Mouse (Mus musculus) gastrocnemius, postnatal 14 days (tissue): ENCODE measurements around the gene Eme1. TPM values are rescaled to one million over a fixed set of nuclear protein-coding genes. Genes with fewer than 3 reads are reported as not detected.
"Not testable (repeated sequence)": the region's sequence is repeated elsewhere in the genome, so short reads cannot be mapped to it uniquely, and the experiment has no call there.

Experiments
- DNase-seq: peaks from one replicate; pipeline ENCODE4 v3.0.0; 2021; ENCODE audit warnings: mixed read lengths
- intact Hi-C: fragments of 180-260 bp; cut with DNase I; formaldehyde crosslinking; loops from one replicate; pipeline ENCODE4 v1.15.1; 2025; ENCODE audit warnings: low total_unique reads
- long read RNA-seq, 2 experiments: library from polyadenylated mRNA; stranded (forward); transcript quantifications; one replicate each; pipeline ENCODE4 v2.0.0; 2021
- total RNA-seq, 2 experiments: library from RNA; stranded (reverse); gene quantifications; 2 replicates each; pipeline ENCODE4 v1.2.3; 2021

The Eme1 gene
- under 1 TPM; 0.90 to 0.91 TPM for total RNA-seq
- long read RNA-seq, experiment 1, partial matches to known transcripts, result 0 of 3 reads
- long read RNA-seq, experiment 1, other reads (novel, unspliced or antisense), result 3 of 3 reads
- long read RNA-seq, experiment 2, partial matches to known transcripts, result 0 of 2 reads
- long read RNA-seq, experiment 2, other reads (novel, unspliced or antisense), result 2 of 2 reads

- intact Hi-C loops, result no loop called here
Measured at GRCm38 (mm10) chr11:94653663-94654436, at the start of gene Eme1, which contains the start of gene Mrpl27. Gene Eme1, minus strand, starts transcription at chr11:94653964. Gene Mrpl27, plus strand, starts transcription at chr11:94653767.

GRCm38 (mm10) chr11:94702216-94702610 is 48.4 kb upstream of the Eme1 start:
- intact Hi-C loops, result no loop called here
- no peak for DNase-seq

More at GRCm38 (mm10) chr11:94653663-94654436, at the start of gene Eme1, which contains the start of gene Mrpl27:
- DNase-seq, result peak; percentile 82

- intact Hi-C loops, result no loop called here
- DNase-seq, result no peak
Measured at GRCm38 (mm10) chr11:94701401-94702215, 47.8 kb upstream of the Eme1 start.

GRCm38 (mm10) chr11:94699399-94699798 is 45.6 kb upstream of the Eme1 start:
- intact Hi-C loops, result no loop called here
- no peak for DNase-seq

- no peak for DNase-seq
- intact Hi-C loops, result no loop called here
Measured at GRCm38 (mm10) chr11:94697703-94698464, 44.1 kb upstream of the Eme1 start.

GRCm38 (mm10) chr11:94697140-94697539 is 43.4 kb upstream of the Eme1 start:
- DNase-seq, result no peak

GRCm38 (mm10) chr11:94695508-94695907 is 41.7 kb upstream of the Eme1 start:
- intact Hi-C loops, result no loop called here
- no peak for DNase-seq

More at GRCm38 (mm10) chr11:94697140-94697539, 43.4 kb upstream of the Eme1 start:
- intact Hi-C loops, result no loop called here

GRCm38 (mm10) chr11:94692502-94692901 is 38.7 kb upstream of the Eme1 start:
- intact Hi-C loops, DNase-seq: not testable (repeated sequence)

GRCm38 (mm10) chr11:94687178-94687577 is 33.4 kb upstream of the Eme1 start:
- DNase-seq, result no peak
- intact Hi-C loops, result no loop called here

GRCm38 (mm10) chr11:94682427-94682826 is 28.7 kb upstream of the Eme1 start:
- DNase-seq, result no peak
- intact Hi-C loops, result no loop called here

GRCm38 (mm10) chr11:94681640-94682039 is 27.9 kb upstream of the Eme1 start:
- intact Hi-C loops, result no loop called here
- DNase-seq, result no peak

- DNase-seq, result no peak
- intact Hi-C loops, result no loop called here
Measured at GRCm38 (mm10) chr11:94680639-94681038, 26.9 kb upstream of the Eme1 start.

- intact Hi-C loops, result no loop called here
- DNase-seq, result no peak
Measured at GRCm38 (mm10) chr11:94677607-94678145, 23.9 kb upstream of the Eme1 start.

GRCm38 (mm10) chr11:94676754-94677606 is 23.2 kb upstream of the Eme1 start, which contains the start of gene Xylt2:
Gene Xylt2, minus strand, starts transcription at chr11:94677515.
- DNase-seq, result peak; percentile 92
- intact Hi-C loops, result no loop called here

- intact Hi-C loops, result no loop called here
- no peak for DNase-seq
Measured at GRCm38 (mm10) chr11:94676308-94676707, 22.5 kb upstream of the Eme1 start.

- intact Hi-C loops, result no loop called here
- DNase-seq, result no peak
Measured at GRCm38 (mm10) chr11:94675446-94675845, 21.7 kb upstream of the Eme1 start.

GRCm38 (mm10) chr11:94674984-94675383 is 21.2 kb upstream of the Eme1 start:
- no peak for DNase-seq
- intact Hi-C loops, result no loop called here

GRCm38 (mm10) chr11:94665281-94665680 is 11.5 kb upstream of the Eme1 start:
- intact Hi-C loops, result no loop called here

More at GRCm38 (mm10) chr11:94665281-94665680, 11.5 kb upstream of the Eme1 start:
- no peak for DNase-seq
